Mouse (Mus musculus) MEL (cell line): Measurements from ENCODE around the gene Xk. TPM values are rescaled to one million over a fixed set of nuclear protein-coding genes. Genes with fewer than 3 reads are reported as not detected.
"Not testable (repeated sequence)": the region's sequence is repeated elsewhere in the genome, so short reads cannot be mapped to it uniquely, and the experiment has no call there.

Experiments used
- DNase-seq: peaks from one replicate; pipeline ENCODE4 v3.0.0; 2011; ENCODE audit warnings: low read depth, low spot score
- H3K27ac ChIP-seq: 2 replicates; pipeline ENCODE4 v1.5.1; 2012; ENCODE audit warnings: low read depth, mild to moderate bottlenecking, control low read depth, low read length, moderate library complexity; ENCODE audit not compliant: control insufficient read depth
- H3K27me3 ChIP-seq, 2 experiments: fragments of 150-350 bp in 1 of 2; sonication (generic) in 1 of 2; 2 replicates each; pipeline ENCODE4 v1.6.1; 2012; ENCODE audit warnings: low read length in 2 of 2, mild to moderate bottlenecking in 2 of 2, improper control_type of control experiment in 1 of 2, moderate library complexity in 1 of 2; ENCODE audit not compliant: insufficient read depth in 2 of 2, control insufficient read depth in 1 of 2
- H3K36me3 ChIP-seq, 2 experiments: 2 replicates each; pipeline ENCODE4 v1.6.1; 2012 to 2014; ENCODE audit warnings: low read length in 2 of 2, improper control_type of control experiment in 1 of 2, inconsistent platforms in 1 of 2, mild to moderate bottlenecking in 1 of 2; ENCODE audit not compliant: insufficient read depth in 2 of 2, control insufficient read depth in 1 of 2
- H3K4me1 ChIP-seq, 2 experiments: fragments of 150-350 bp in 1 of 2; sonication (generic) in 1 of 2; 2 replicates each; pipeline ENCODE4 v1.6.1; 2012; ENCODE audit warnings: low read length in 2 of 2, improper control_type of control experiment in 1 of 2, mild to moderate bottlenecking in 1 of 2; ENCODE audit not compliant: insufficient read depth in 2 of 2, control insufficient read depth in 1 of 2
- H3K4me3 ChIP-seq, 2 experiments: fragments of 150-350 bp in 1 of 2; sonication (generic) in 1 of 2; 2 replicates each; pipeline ENCODE4 v1.5.1; 2012; ENCODE audit warnings: low read depth in 2 of 2, low read length in 2 of 2, mild to moderate bottlenecking in 2 of 2, moderate library complexity in 2 of 2, control low read depth in 1 of 2, improper control_type of control experiment in 1 of 2; ENCODE audit not compliant: control insufficient read depth in 1 of 2, insufficient read depth in 1 of 2
- H3K79me2 ChIP-seq: 2 replicates; pipeline ENCODE4 v1.6.1; 2012; ENCODE audit warnings: mild to moderate bottlenecking, low read length, moderate library complexity; ENCODE audit not compliant: control insufficient read depth, poor library complexity, insufficient read depth
- H3K9ac ChIP-seq: 2 replicates; pipeline ENCODE4 v1.6.1; 2012; ENCODE audit warnings: low read depth, mild to moderate bottlenecking, control low read depth, low read length, moderate library complexity; ENCODE audit not compliant: control insufficient read depth, poor library complexity, severe bottlenecking
- H3K9me3 ChIP-seq: fragments of 150-350 bp; sonication (generic); replicated peaks from 2 replicates; pipeline ENCODE4 v1.6.1; 2012; ENCODE audit warnings: mild to moderate bottlenecking, low read length, improper control_type of control experiment, moderate library complexity; ENCODE audit not compliant: insufficient read depth
- CHD1 ChIP-seq: IDR thresholded peaks from 2 replicates; pipeline ENCODE4 v1.6.1; 2012; ENCODE audit warnings: low read depth, mild to moderate bottlenecking, inconsistent platforms, low read length, improper control_type of control experiment
- CTCF ChIP-seq, 3 experiments: IDR thresholded peaks in 2 of 3; conservative IDR thresholded peaks in 1 of 3; 2 replicates each; pipeline ENCODE4 v1.5.1; 2011 to 2012; ENCODE audit warnings: low read length in 3 of 3, low read depth in 2 of 3, mild to moderate bottlenecking in 2 of 3, improper control_type of control experiment in 1 of 3, inconsistent platforms in 1 of 3, mixed read lengths in 1 of 3, moderate library complexity in 1 of 3; ENCODE audit not compliant: control insufficient read depth in 1 of 3, insufficient read depth in 1 of 3, poor library complexity in 1 of 3, severe bottlenecking in 1 of 3
- EP300 ChIP-seq, 2 experiments: IDR thresholded peaks; 2 replicates each; pipeline ENCODE4 v1.6.1; 2011; ENCODE audit warnings: improper control_type of control experiment in 2 of 2, low read length in 2 of 2, low read depth in 1 of 2, mild to moderate bottlenecking in 1 of 2
- ETS1 ChIP-seq: IDR thresholded peaks from 2 replicates; pipeline ENCODE4 v1.6.1; 2012; ENCODE audit warnings: low read depth, mild to moderate bottlenecking, inconsistent platforms, low read length, improper control_type of control experiment, moderate library complexity
- GATA1 ChIP-seq: IDR thresholded peaks from 2 replicates; pipeline ENCODE4 v1.6.1; 2011; ENCODE audit warnings: low read depth, low read length, improper control_type of control experiment
- HCFC1 ChIP-seq: IDR thresholded peaks from 2 replicates; pipeline ENCODE4 v1.6.1; 2012; ENCODE audit warnings: low read depth, mild to moderate bottlenecking, inconsistent platforms, low read length, improper control_type of control experiment, moderate library complexity
- JUND ChIP-seq: IDR thresholded peaks from 2 replicates; pipeline ENCODE4 v1.6.1; 2011; ENCODE audit warnings: low read depth, mild to moderate bottlenecking, improper control_type of control experiment, low read length
- KAT2A ChIP-seq: conservative IDR thresholded peaks from 2 replicates; pipeline ENCODE4 v1.6.1; 2012; ENCODE audit warnings: low read depth, low read length, improper control_type of control experiment, inconsistent platforms
- MAX ChIP-seq: IDR thresholded peaks from 2 replicates; pipeline ENCODE4 v1.6.1; 2011; ENCODE audit warnings: low read length, improper control_type of control experiment
- MAZ ChIP-seq: IDR thresholded peaks from 2 replicates; pipeline ENCODE4 v1.6.1; 2012; ENCODE audit warnings: low read depth, mild to moderate bottlenecking, inconsistent platforms, low read length, improper control_type of control experiment
- MEF2A ChIP-seq: IDR thresholded peaks from 2 replicates; pipeline ENCODE4 v1.6.1; 2014; ENCODE audit warnings: low read depth, mild to moderate bottlenecking, inconsistent platforms, low read length, improper control_type of control experiment; ENCODE audit not compliant: poor library complexity, insufficient replicate concordance, severe bottlenecking; ENCODE audit errors: extremely low read depth
- POLR2AphosphoS2 ChIP-seq: IDR thresholded peaks from 2 replicates; pipeline ENCODE4 v1.6.1; 2011; ENCODE audit warnings: low read length, improper control_type of control experiment
- RCOR1 ChIP-seq: IDR thresholded peaks from 2 replicates; pipeline ENCODE4 v1.6.1; 2012; ENCODE audit warnings: low read depth, mild to moderate bottlenecking, inconsistent platforms, low read length, improper control_type of control experiment
- SIN3A ChIP-seq: IDR thresholded peaks from 2 replicates; pipeline ENCODE4 v1.6.1; 2012; ENCODE audit warnings: low read length, improper control_type of control experiment, inconsistent platforms
- SMC3 ChIP-seq: IDR thresholded peaks from 2 replicates; pipeline ENCODE4 v1.6.1; 2011; ENCODE audit warnings: low read depth, low read length, improper control_type of control experiment
- TAL1 ChIP-seq: IDR thresholded peaks from 2 replicates; pipeline ENCODE4 v1.6.1; 2012; ENCODE audit warnings: mild to moderate bottlenecking, inconsistent platforms, low read length, moderate library complexity, mixed read lengths
- TCF12 ChIP-seq: IDR thresholded peaks from 2 replicates; pipeline ENCODE4 v1.6.1; 2014; ENCODE audit warnings: low read depth, mild to moderate bottlenecking, inconsistent platforms, low read length, improper control_type of control experiment, moderate library complexity
- ZMIZ1 ChIP-seq: IDR thresholded peaks from 2 replicates; pipeline ENCODE4 v1.6.1; 2012; ENCODE audit warnings: low read depth, mild to moderate bottlenecking, inconsistent platforms, low read length, improper control_type of control experiment, moderate library complexity
- ZNF384 ChIP-seq: IDR thresholded peaks from 2 replicates; pipeline ENCODE4 v1.6.1; 2012; ENCODE audit warnings: low read depth, mild to moderate bottlenecking, inconsistent platforms, low read length, improper control_type of control experiment
- polyA plus RNA-seq, 2 experiments: library from polyadenylated mRNA; stranded (reverse) in 1 of 2; unstranded in 1 of 2; fragments of >175 nt in 1 of 2; fragments of >200 nt in 1 of 2; gene quantifications; 2 replicates each; pipeline versions ENCODE4 v1.2.1 to v1.2.4; 2012; ENCODE audit warnings: low replicate concordance in 2 of 2, low read depth in 1 of 2; ENCODE audit not compliant: insufficient read length in 2 of 2, insufficient read depth in 1 of 2, missing spikeins in 1 of 2
- total RNA-seq: library from RNA; depleted of rRNA; stranded (reverse); fragments of 300-350 nt; gene quantifications from 2 replicates; pipeline ENCODE4 v1.2.3, GENCODE M21; 2012

The Xk gene
- total and polyA plus RNA-seq, 3 experiments, result 11.1 to 36.6 TPM; not detected in 1

DNA sequence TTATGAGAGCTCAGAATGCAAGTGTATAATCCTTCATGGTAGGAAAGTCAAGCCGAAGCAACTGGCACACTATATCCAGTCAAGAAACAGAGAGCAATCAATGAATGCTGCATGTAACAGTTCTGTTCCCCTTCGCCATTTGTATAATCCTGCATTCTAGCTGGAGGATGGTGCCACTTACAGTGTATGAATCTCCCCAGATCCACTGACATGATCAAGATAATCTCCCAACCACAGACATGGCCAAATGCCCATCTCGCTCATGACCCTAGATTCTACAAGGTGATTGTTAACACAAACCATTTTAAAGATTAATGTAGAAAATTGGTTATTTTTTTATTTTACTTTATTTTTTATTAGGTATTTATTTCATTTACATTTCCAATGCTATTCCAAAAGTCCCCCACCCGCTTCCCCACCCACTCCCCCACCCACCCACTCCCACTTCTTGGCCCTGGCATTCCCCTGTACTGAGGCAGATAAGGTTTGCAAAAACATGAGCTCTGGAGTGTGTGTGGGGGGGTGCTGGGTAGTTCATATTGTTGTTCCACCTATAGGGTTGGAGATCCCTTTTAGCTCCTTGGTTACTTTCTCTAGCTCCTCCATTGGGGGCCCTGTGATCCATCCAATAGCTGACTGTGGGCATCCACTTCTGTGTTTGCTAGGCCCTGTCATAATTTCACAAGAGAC, 20.7 kb downstream of the Xk start:
- H3K4me1 ChIP-seq, H3K9ac ChIP-seq, H3K27me3 ChIP-seq, DNase-seq, H3K36me3 ChIP-seq, H3K9me3 ChIP-seq, H3K4me3 ChIP-seq, H3K79me2 ChIP-seq, H3K27ac ChIP-seq: not testable (repeated sequence)

DNA sequence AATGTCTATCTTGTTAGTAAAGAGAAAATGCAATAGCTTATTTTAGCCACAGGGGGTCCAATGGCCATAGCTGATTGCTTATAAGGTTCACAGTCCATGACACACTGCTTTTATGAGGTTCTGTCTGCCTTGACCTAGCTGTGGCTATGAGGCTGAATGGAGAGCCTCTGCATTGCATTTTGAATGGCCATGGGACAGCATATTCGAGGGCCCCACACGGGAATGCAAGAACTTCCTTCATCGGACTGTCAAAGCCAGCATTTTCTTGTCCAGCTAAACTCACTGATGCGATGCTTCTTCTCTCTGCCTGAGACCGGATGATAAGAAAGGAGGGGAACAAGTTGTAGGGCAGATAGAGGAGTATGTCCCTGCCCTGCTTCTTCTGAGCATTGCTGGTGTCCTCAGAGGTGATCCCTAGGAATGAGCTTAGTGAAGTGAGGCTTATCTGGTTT, 25.9 kb downstream of the Xk start:
- Histone ChIP-seq H3K9me3 (no peaks in the 10 kb centered on the region), H3K36me3 (peaks cover 0 to 17% of the 10 kb centered on the region in 2 experiments; a peak in 3 of 4 replicates), H3K79me2 (peaks cover 3% of the 10 kb centered on the region), H3K27me3 (no peaks in the 10 kb centered on the region), H3K27ac (peak overlapping the region; percentile 69), H3K9ac (peak overlapping the region; percentile 5; the same call in 1 of the 2 replicates), H3K4me1 (peaks cover 4 to 7% of the 10 kb centered on the region in 2 experiments), H3K4me3 (peak overlapping the region; percentile 20 to 21; a peak in 3 of 4 replicates)
- peak; percentile 90 for DNase-seq
- peak; percentile 91 for TF ChIP-seq TCF12
- peak; percentile 94 for TF ChIP-seq TAL1
- peak; percentile 59; the same call in 1 of the 2 replicates for TF ChIP-seq MAZ
- no peak for TF ChIP-seq MAX
- TF ChIP-seq EP300 (IDR thresholded peaks at IDR 0.05; ENCODE audit: low read depth in 1 of 2, low read length in 2 of 2), result peak; percentile 90
- TF ChIP-seq HCFC1, result no peak
- TF ChIP-seq GATA1, result peak; percentile 90
- no peak for TF ChIP-seq MEF2A
- peak; percentile 51; the same call in 1 of the 2 replicates for TF ChIP-seq SIN3A
- peak in 2 of 3 experiments; percentile 25 to 30; a peak in 1 of 6 replicates for TF ChIP-seq CTCF (IDR thresholded peaks at IDR 0.05 in 2 of 3, conservative IDR thresholded peaks at IDR 0.05 in 1 of 3; ENCODE audit: control insufficient read depth in 1 of 3, insufficient read depth in 1 of 3, low read depth in 2 of 3, low read length in 3 of 3, poor library complexity in 1 of 3, severe bottlenecking in 1 of 3)
- TF ChIP-seq ZMIZ1, result no peak
- peak; percentile 79 for TF ChIP-seq RCOR1
- peak; percentile 60; the same call in 1 of the 2 replicates for TF ChIP-seq ETS1
- TF ChIP-seq ZNF384, result no peak

DNA sequence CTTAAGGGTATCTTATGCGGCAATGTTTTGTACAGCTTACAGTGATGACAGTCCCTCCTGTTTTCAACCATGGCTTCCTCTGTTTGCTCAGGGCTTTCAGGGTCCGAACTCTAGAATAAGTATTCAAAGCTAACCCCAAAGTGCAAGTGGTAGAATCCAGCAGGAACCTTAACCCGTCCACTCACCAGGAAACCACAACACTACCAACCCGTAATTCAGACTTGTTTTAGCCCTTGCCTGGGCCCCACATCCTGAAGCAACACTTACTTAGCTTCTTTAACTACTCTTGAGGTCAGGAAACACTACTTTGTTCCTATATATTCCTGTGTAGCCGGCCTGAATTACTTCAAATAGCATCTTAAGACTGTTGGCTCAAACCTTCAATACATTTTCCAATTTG, 30.2 kb downstream of the Xk start:
- no peak for TF ChIP-seq ZNF384
- no peak for TF ChIP-seq KAT2A
- TF ChIP-seq ETS1, result no peak
- no peak for TF ChIP-seq JUND
- no peak for TF ChIP-seq MEF2A
- TF ChIP-seq MAZ, result no peak
- no peak for TF ChIP-seq MAX
- TF ChIP-seq SMC3, result no peak
- TF ChIP-seq POLR2AphosphoS2, result no peak
- no peak for TF ChIP-seq CHD1
- Histone ChIP-seq H3K79me2 (peaks cover 3% of the 10 kb centered on the region), H3K4me1 (peaks cover 5 to 9% of the 10 kb centered on the region in 2 experiments), H3K27ac (no peak overlapping the region), H3K9me3 (no peaks in the 10 kb centered on the region), H3K27me3 (no peaks in the 10 kb centered on the region), H3K9ac (no peak overlapping the region), H3K36me3 (peaks cover 4 to 19% of the 10 kb centered on the region in 2 experiments), H3K4me3 (no peak overlapping the region)
- DNase-seq, result no peak
